Mouse (Mus musculus): ENCODE results near the gene Ebf1.

GRCm38 (mm10) chr11:44624564-44624963, 7.4 kb downstream of the Ebf1 start:
- no peak for TF ChIP-seq CTCF (IDR thresholded peaks at IDR 0.05; ENCODE audit: extremely low read depth, insufficient read depth, insufficient read length, insufficient replicate concordance)
- no peak for TF ChIP-seq POLR2A (IDR thresholded peaks at IDR 0.05; ENCODE audit: low read depth, low read length)
